Mouse (Mus musculus) kidney, adult 2 months (tissue): Measurements from ENCODE around the gene Olfr720. TPM values are rescaled to one million over a fixed set of nuclear protein-coding genes. Genes with fewer than 3 reads are reported as not detected.

Source experiments
- DNase-seq: peaks from one replicate; pipeline ENCODE4 v3.0.0; 2021
- H3K27ac ChIP-seq: fragments of 200-500 bp; 2 replicates; pipeline ENCODE4 v1.5.1; 2012; ENCODE audit warnings: low read depth, low read length, control low read depth, inconsistent platforms; ENCODE audit not compliant: insufficient read depth
- H3K27me3 ChIP-seq: fragments of 200-500 bp; replicated peaks from 2 replicates; pipeline ENCODE4 v1.6.1; 2012; ENCODE audit warnings: mild to moderate bottlenecking, moderate library complexity, low read length, inconsistent platforms; ENCODE audit not compliant: control insufficient read depth, insufficient read depth
- H3K36me3 ChIP-seq: fragments of 200-500 bp; 2 replicates; pipeline ENCODE4 v1.6.1; 2012; ENCODE audit warnings: mild to moderate bottlenecking, moderate library complexity, low read length, inconsistent platforms; ENCODE audit not compliant: control insufficient read depth, insufficient read depth
- H3K4me1 ChIP-seq: fragments of 200-500 bp; 2 replicates; pipeline ENCODE4 v1.6.1; 2011; ENCODE audit warnings: low read length; ENCODE audit not compliant: control insufficient read depth, insufficient read depth
- H3K4me3 ChIP-seq: fragments of 200-500 bp; 2 replicates; pipeline ENCODE4 v1.5.1; 2011; ENCODE audit warnings: mild to moderate bottlenecking, low read depth, low read length, control low read depth; ENCODE audit not compliant: insufficient read depth
- CTCF ChIP-seq: fragments of 200-500 bp; conservative IDR thresholded peaks from 2 replicates; pipeline ENCODE4 v1.5.1; 2011; ENCODE audit warnings: low read depth, mild to moderate bottlenecking, control low read depth, low read length, moderate library complexity, mixed read lengths; ENCODE audit not compliant: insufficient read depth, insufficient read length
- POLR2A ChIP-seq: fragments of 200-500 bp; IDR thresholded peaks from one replicate; pipeline ENCODE4 v1.6.1; 2011; ENCODE audit warnings: low read depth, low read length, control low read depth
- WGBS: fragments of 180-500 bp; shearing (Covaris S2); methylation state at CpG from one replicate; pipeline ENCODE4 v1.1.7; 2018; 5-methylcytosine and 5-hydroxymethylcytosine counted together
- polyA plus RNA-seq: library from polyadenylated mRNA; depleted of rRNA; stranded (reverse); fragments of >200 nt; gene quantifications from 2 replicates; pipeline ENCODE4 v1.2.3, GENCODE M21; 2012; rRNA removed

The Olfr720 gene
- not detected in 2 replicates for polyA plus RNA-seq

DNA sequence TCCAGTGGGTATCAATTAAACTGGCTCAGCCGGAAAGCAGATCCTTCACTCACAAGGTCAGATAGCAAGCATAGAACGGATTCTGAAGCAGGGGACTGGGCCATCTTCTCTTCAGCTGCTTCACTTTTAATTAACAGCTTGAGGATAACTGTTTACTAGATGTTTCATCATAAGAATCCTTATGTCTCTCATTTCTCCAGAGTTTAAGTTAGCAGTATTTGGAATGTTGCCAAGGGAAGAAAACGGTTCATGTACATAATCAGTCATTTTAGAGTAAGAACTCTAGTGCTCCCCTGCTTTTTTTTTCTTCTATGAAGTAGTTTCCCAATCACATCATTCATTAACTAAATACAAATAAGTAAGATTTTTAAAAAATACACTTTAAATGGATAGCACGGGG, at the start of gene Olfr720:
Gene Olfr720 (minus strand): TSS at position 101 of the 400 bp plus-strand sequence.
- WGBS = 78% methylated on average over 4 of the region's 4 CpGs
- no peak within 1 kb of the TSS for H3K4me3 ChIP-seq
- H3K4me1 ChIP-seq = no peaks in the 10 kb centered on the region
- no peak for DNase-seq
- no peak within 1 kb of the TSS for H3K27ac ChIP-seq
- H3K36me3 ChIP-seq = no peaks in the 10 kb centered on the region
- TF ChIP-seq POLR2A (no peak), CTCF (no peak)
- no peaks in the 10 kb centered on the region for H3K27me3 ChIP-seq

Other genes starting within 250 kb of the Olfr720 start
- 23.7 and 30.7 TPM in 2 replicates for gene Atxn7, start 225.4 kb downstream of the Olfr720 start, polyA plus RNA-seq
- gene Thoc7, start 225.0 kb downstream of the Olfr720 start, polyA plus RNA-seq = 30.5 and 47.3 TPM in 2 replicates
- gene Psmd6, start 65.9 kb downstream of the Olfr720 start, polyA plus RNA-seq = 30.1 and 40.4 TPM in 2 replicates
- not detected in 2 replicates for gene Olfr31, start 136.0 kb upstream of the Olfr720 start, polyA plus RNA-seq
- 10.9 and 12.0 TPM in 2 replicates for gene Il3ra, start 159.4 kb upstream of the Olfr720 start, polyA plus RNA-seq
- gene Olfr721-ps1, start 214.5 kb upstream of the Olfr720 start, polyA plus RNA-seq = not detected in 2 replicates